ENCODE assay signal across 24 mouse cellular contexts in the genomic region with DNA sequence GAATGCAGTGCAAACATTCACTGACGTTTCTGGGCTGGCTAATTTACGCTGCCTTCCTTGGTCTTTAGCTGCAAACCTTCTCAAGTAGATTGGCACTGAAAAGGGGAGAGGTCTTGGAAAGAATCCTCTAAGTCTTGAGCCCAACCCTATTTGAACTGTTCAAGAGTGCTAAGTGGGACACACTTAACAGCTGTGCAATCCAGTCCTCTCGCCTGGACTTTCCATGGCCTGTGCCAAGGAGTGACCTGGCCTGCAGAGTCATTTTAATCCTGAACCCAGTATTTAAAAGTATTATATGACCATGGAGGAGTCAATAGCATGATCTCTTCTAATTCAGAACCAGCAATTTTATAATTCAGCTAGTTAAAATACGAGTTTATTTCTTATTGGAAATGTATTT. TPM values are rescaled to one million over a fixed set of nuclear protein-coding genes. Genes with fewer than 3 reads are reported as not detected.
DNase-seq lines count a peak whose midpoint lies in the region; ATAC-seq and TF ChIP-seq lines count a peak whose summit lies in the region.
"Had no signal": no experiment of that assay in that cellular context is flagged by ENCODE, and none has a peak within 500 bp of the region (broad histone marks: within the 10 kb centered on the region; RNA-seq: fewer than 3 reads in every experiment).

No protein-coding gene starts in this region.

- H3K9ac ChIP-seq in heart, embryonic 12.5 days: no peak overlapping the region
- H3K9ac ChIP-seq in lung, postnatal 0 days (replicated peaks; ENCODE audit: low read depth): no peak overlapping the region
- H3K9ac ChIP-seq: embryonic facial prominence, embryonic 13.5 days; forebrain, embryonic 12.5 days; heart, embryonic 15.5 days; hindbrain, embryonic 14.5 days; intestine, embryonic 15.5 days had no signal

- TF ChIP-seq EP300 in lung, postnatal 0 days (IDR thresholded peaks at IDR 0.05): no peak

- intact Hi-C loops in heart, postnatal 14 days (cut with DNase I): no loop called here

- H3K27me3 ChIP-seq in heart, embryonic 12.5 days (replicated peaks): no peaks in the 10 kb centered on the region
- H3K27me3 ChIP-seq in lung, postnatal 0 days (replicated peaks; ENCODE audit: insufficient read depth, low read length): no peaks in the 10 kb centered on the region
- H3K27me3 ChIP-seq: embryonic facial prominence, embryonic 13.5 days; forebrain, embryonic 12.5 days; heart, embryonic 15.5 days; intestine, embryonic 15.5 days had no signal

- DNase-seq in heart, adult 11 months: peak; percentile 53
- peak; percentile 1 for DNase-seq in lung, postnatal 10 days
- no peak for DNase-seq in lung, postnatal 0 days (ENCODE audit: low spot score)
- peak; percentile 1 to 3 for DNase-seq in heart, postnatal 14 days
- no peak for DNase-seq in right cerebral cortex, postnatal 10 days (ENCODE audit: low spot score in 2 of 2)
- no peak for DNase-seq in right cerebral cortex, postnatal 14 days
- no peak for DNase-seq in adrenal gland, adult (ENCODE audit: inconsistent age in 2 of 2, low spot score in 1 of 2)
- DNase-seq: adrenal gland, adult 2 months; adrenal gland, postnatal 25 days; cerebellum, adult 18-20 months; cerebellum, adult 9-11 months; cerebellum, postnatal 36 days; kidney, adult 18-20 months had no signal

- no peak for ATAC-seq in heart, embryonic 12.5 days (ENCODE audit: insufficient number of reproducible peaks, low FRiP score)
- no peak for ATAC-seq in lung, postnatal 0 days
- ATAC-seq: forebrain, embryonic 16.5 days; intestine, embryonic 15.5 days had no signal

- TF ChIP-seq CTCF in lung, postnatal 0 days (IDR thresholded peaks at IDR 0.05): no peak

- H3K4me2 ChIP-seq in heart, embryonic 12.5 days: no peak overlapping the region
- no peak overlapping the region for H3K4me2 ChIP-seq in lung, postnatal 0 days (replicated peaks; ENCODE audit: low read depth, low read length)
- H3K4me2 ChIP-seq: embryonic facial prominence, embryonic 13.5 days; forebrain, embryonic 12.5 days; heart, embryonic 15.5 days; hindbrain, embryonic 14.5 days; intestine, embryonic 15.5 days had no signal

- H3K9me3 ChIP-seq in heart, embryonic 12.5 days (replicated peaks): no peaks in the 10 kb centered on the region
- H3K9me3 ChIP-seq in lung, postnatal 0 days (ENCODE audit: low read length): no peaks in the 10 kb centered on the region
- H3K9me3 ChIP-seq: embryonic facial prominence, embryonic 13.5 days; forebrain, embryonic 12.5 days; heart, embryonic 15.5 days; hindbrain, embryonic 10.5 days; intestine, embryonic 15.5 days had no signal

- no peaks in the 10 kb centered on the region for H3K4me1 ChIP-seq in heart, embryonic 12.5 days (replicated peaks)
- no peaks in the 10 kb centered on the region for H3K4me1 ChIP-seq in lung, postnatal 0 days (ENCODE audit: insufficient read depth, low read depth, low read length)
- H3K4me1 ChIP-seq: embryonic facial prominence, embryonic 13.5 days; forebrain, embryonic 12.5 days; heart, embryonic 15.5 days; hindbrain, embryonic 10.5 days; intestine, embryonic 15.5 days had no signal

- 50% methylated on average over 4 of the region's 4 CpGs for WGBS in heart, embryonic 12.5 days
- WGBS in lung, postnatal 0 days: 65% methylated on average over 4 of the region's 4 CpGs

- H3K4me3 ChIP-seq in heart, embryonic 12.5 days: no peak overlapping the region
- no peak overlapping the region for H3K4me3 ChIP-seq in lung, postnatal 0 days (ENCODE audit: low read depth, low read length)
- H3K4me3 ChIP-seq: embryonic facial prominence, embryonic 13.5 days; forebrain, embryonic 12.5 days; heart, embryonic 15.5 days; hindbrain, embryonic 10.5 days; intestine, embryonic 15.5 days had no signal

- no peak overlapping the region for H3K27ac ChIP-seq in heart, embryonic 12.5 days (ENCODE audit: poor library complexity, severe bottlenecking)
- H3K27ac ChIP-seq in lung, postnatal 0 days (ENCODE audit: low read length): no peak overlapping the region
- H3K27ac ChIP-seq: embryonic facial prominence, embryonic 13.5 days; forebrain, embryonic 12.5 days; heart, embryonic 15.5 days; hindbrain, embryonic 10.5 days; hindbrain, embryonic 14.5 days; intestine, embryonic 15.5 days had no signal

- H3K36me3 ChIP-seq in heart, embryonic 12.5 days: no peaks in the 10 kb centered on the region
- no peaks in the 10 kb centered on the region for H3K36me3 ChIP-seq in lung, postnatal 0 days (ENCODE audit: insufficient read depth, low read length)
- H3K36me3 ChIP-seq: embryonic facial prominence, embryonic 13.5 days; forebrain, embryonic 12.5 days; heart, embryonic 15.5 days; hindbrain, embryonic 10.5 days; intestine, embryonic 15.5 days had no signal

RNA-seq across cellular contexts. Expression of a gene that starts 49.9 kb away (rescaled TPM):
- 15.1 and 17.5 TPM in 2 replicates for polyA plus RNA-seq in heart, embryonic 12.5 days (2016; fragmentation: Nextera tagmentation; extraction: Ambion mirVana)
- 1.8 and 2.5 TPM in 2 replicates for polyA plus RNA-seq in lung, postnatal 0 days (2015; fragmentation: Nextera tagmentation; extraction: Ambion mirVana)
- total RNA-seq in heart, postnatal 14 days (2021): under 1 TPM; 0.27 to 0.55 TPM
- total RNA-seq: granulocyte monocyte progenitor cell, adult 5-6 weeks; MEL had no signal
- polyA plus RNA-seq: adrenal gland, adult 2 months; C2C12 had no signal

Comparison
In these comparisons a context has a peak if more than half of its experiments do, and no peak if none do; other contexts are left out.
1. DNase-seq: peak in heart, adult 11 months (single experiment), lung, postnatal 10 days (single experiment) and heart, postnatal 14 days (2 of 2); none in lung, postnatal 0 days (single experiment), right cerebral cortex, postnatal 10 days (0 of 2), right cerebral cortex, postnatal 14 days (single experiment) and adrenal gland, adult (0 of 2).